Mouse (Mus musculus) CH12.LX (cell line): ENCODE data around the gene Gm21885. TPM values are rescaled to one million over a fixed set of nuclear protein-coding genes. Genes with fewer than 3 reads are reported as not detected.

Experiments used
- polyA plus RNA-seq: library from polyadenylated mRNA; unstranded; fragments of >175 nt; gene quantifications from 2 replicates; pipeline ENCODE4 v1.2.1, GENCODE M21; 2012; ENCODE audit warnings: low read depth; ENCODE audit not compliant: insufficient read length
- total RNA-seq, 2 experiments: library from RNA; depleted of rRNA; stranded (reverse); fragments of 300-350 nt in 1 of 2; fragments of >200 nt in 1 of 2; gene quantifications; 2 replicates each; pipeline ENCODE4 v1.2.3; 2012 to 2014

Gene Gm21885
- total and polyA plus RNA-seq, 3 experiments: 0.21 to 0.30 TPM; not detected in 1

Other genes starting within 250 kb of the Gm21885 start
- 8.8 and 10.6 TPM in 2 replicates for gene Tob1, start 70.4 kb upstream of the Gm21885 start, total RNA-seq (2012; rRNA removed)
- gene Tob1, start 70.4 kb upstream of the Gm21885 start, total RNA-seq (2014; rRNA removed): 7.2 and 9.0 TPM in 2 replicates
- 12.5 and 14.3 TPM in 2 replicates for gene Tob1, start 70.4 kb upstream of the Gm21885 start, polyA plus RNA-seq
- 0.04 and 0.08 TPM in 2 replicates for gene Wfikkn2, start 35.9 kb upstream of the Gm21885 start, total RNA-seq (2012; rRNA removed)
- 0.08 TPM in 1 of 2 replicates, not detected in the other for gene Wfikkn2, start 35.9 kb upstream of the Gm21885 start, total RNA-seq (2014; rRNA removed)
- gene Wfikkn2, start 35.9 kb upstream of the Gm21885 start, polyA plus RNA-seq: 0.10 and 0.11 TPM in 2 replicates
- 57.7 and 82.3 TPM in 2 replicates for gene Luc7l3, start 40.1 kb downstream of the Gm21885 start, total RNA-seq (2012; rRNA removed)
- gene Luc7l3, start 40.1 kb downstream of the Gm21885 start, total RNA-seq (2014; rRNA removed): 69.8 and 82.2 TPM in 2 replicates
- gene Luc7l3, start 40.1 kb downstream of the Gm21885 start, polyA plus RNA-seq: 246 and 318 TPM in 2 replicates
- gene Ankrd40, start 46.1 kb downstream of the Gm21885 start, total RNA-seq (2012; rRNA removed): 55.7 and 56.0 TPM in 2 replicates
- gene Ankrd40, start 46.1 kb downstream of the Gm21885 start, total RNA-seq (2014; rRNA removed): 62.0 and 64.5 TPM in 2 replicates
- 97.4 and 98.8 TPM in 2 replicates for gene Ankrd40, start 46.1 kb downstream of the Gm21885 start, polyA plus RNA-seq
- gene Abcc3, start 111.1 kb downstream of the Gm21885 start, total RNA-seq (2012; rRNA removed): 0.08 and 0.21 TPM in 2 replicates
- gene Abcc3, start 111.1 kb downstream of the Gm21885 start, total RNA-seq (2014; rRNA removed): 0.15 and 0.40 TPM in 2 replicates
- 0.46 and 0.66 TPM in 2 replicates for gene Abcc3, start 111.1 kb downstream of the Gm21885 start, polyA plus RNA-seq
- gene Cacna1g, start 192.3 kb downstream of the Gm21885 start, total RNA-seq (2012; rRNA removed): 0.59 and 1.7 TPM in 2 replicates
- gene Cacna1g, start 192.3 kb downstream of the Gm21885 start, total RNA-seq (2014; rRNA removed): 0.97 and 2.4 TPM in 2 replicates
- gene Cacna1g, start 192.3 kb downstream of the Gm21885 start, polyA plus RNA-seq: 3.7 and 4.1 TPM in 2 replicates
- not detected in 2 replicates for gene Spata20, start 204.3 kb downstream of the Gm21885 start, total RNA-seq (2012; rRNA removed)
- gene Spata20, start 204.3 kb downstream of the Gm21885 start, total RNA-seq (2014; rRNA removed): not detected in 2 replicates
- gene Spata20, start 204.3 kb downstream of the Gm21885 start, polyA plus RNA-seq: not detected in 2 replicates
- 0.04 TPM in 1 of 2 replicates, not detected in the other for gene Epn3, start 218.1 kb downstream of the Gm21885 start, total RNA-seq (2012; rRNA removed)
- gene Epn3, start 218.1 kb downstream of the Gm21885 start, total RNA-seq (2014; rRNA removed): 0.05 TPM in 1 of 2 replicates, not detected in the other
- gene Epn3, start 218.1 kb downstream of the Gm21885 start, polyA plus RNA-seq: 0.11 and 0.19 TPM in 2 replicates
- gene Mycbpap, start 239.9 kb downstream of the Gm21885 start, total RNA-seq (2012; rRNA removed): 1.3 and 3.1 TPM in 2 replicates
- 0.08 and 0.43 TPM in 2 replicates for gene Mycbpap, start 239.9 kb downstream of the Gm21885 start, total RNA-seq (2014; rRNA removed)
- 0.98 and 1.1 TPM in 2 replicates for gene Mycbpap, start 239.9 kb downstream of the Gm21885 start, polyA plus RNA-seq